Mouse (Mus musculus): ENCODE data around the gene Arhgap1.

GRCm38 (mm10) chr2:91669326-91669725 lies 19.7 kb downstream of the Arhgap1 start:
- TF ChIP-seq CTCF (IDR thresholded peaks at IDR 0.05; ENCODE audit: control insufficient read depth, insufficient read depth, insufficient replicate concordance, low read depth, low read length) (no peak), POLR2A (IDR thresholded peaks at IDR 0.05; ENCODE audit: control insufficient read depth, low read depth, low read length) (no peak)
